Mouse (Mus musculus) G1E (cell line): Measurements from ENCODE around the gene Nit1. TPM values are rescaled to one million over a fixed set of nuclear protein-coding genes. Genes with fewer than 3 reads are reported as not detected.

Source experiments
- ATAC-seq: 2 replicates; pipeline ENCODE4 v1.8.0; 2016; ENCODE audit warnings: mild to moderate bottlenecking; ENCODE audit not compliant: insufficient number of reproducible peaks, poor library complexity, low FRiP score, severe bottlenecking; ENCODE audit errors: extremely low read depth
- DNase-seq: peaks from one replicate; pipeline ENCODE4 v3.0.0; 2012; ENCODE audit warnings: low spot score
- H3K27me3 ChIP-seq: 2 replicates; pipeline ENCODE4 v1.6.1; 2012; ENCODE audit warnings: mild to moderate bottlenecking, low read length, inconsistent platforms; ENCODE audit not compliant: insufficient read depth
- H3K36me3 ChIP-seq: replicated peaks from 2 replicates; pipeline ENCODE3; 2012; ENCODE audit warnings: mild to moderate bottlenecking, inconsistent platforms
- H3K4me1 ChIP-seq: 2 replicates; pipeline ENCODE4 v1.6.1; 2012; ENCODE audit warnings: low read depth, low read length, inconsistent platforms, mixed read lengths; ENCODE audit not compliant: insufficient read depth
- H3K4me3 ChIP-seq: 2 replicates; pipeline ENCODE4 v1.5.1; 2012; ENCODE audit warnings: low read depth, mild to moderate bottlenecking, inconsistent platforms, low read length, moderate library complexity, mixed read lengths
- H3K9me3 ChIP-seq: replicated peaks from 2 replicates; pipeline ENCODE4 v1.6.1; 2012; ENCODE audit warnings: inconsistent platforms
- CTCF ChIP-seq: IDR thresholded peaks from 2 replicates; pipeline ENCODE4 v1.5.1; 2012; ENCODE audit warnings: low read depth, low read length, inconsistent platforms, mixed read lengths
- GATA1 ChIP-seq: IDR thresholded peaks from 2 replicates; pipeline ENCODE4 v1.6.1; 2012; ENCODE audit warnings: borderline replicate concordance, low read length, inconsistent platforms, mixed read lengths
- GATA2 ChIP-seq: IDR thresholded peaks from 2 replicates; pipeline ENCODE4 v1.6.1; 2012; ENCODE audit warnings: low read depth, low read length, inconsistent platforms, borderline replicate concordance
- POLR2AphosphoS5 ChIP-seq: IDR thresholded peaks from 2 replicates; pipeline ENCODE4 v1.6.1; 2012; ENCODE audit warnings: low read depth, low read length, inconsistent platforms; ENCODE audit not compliant: insufficient replicate concordance
- TAL1 ChIP-seq: conservative IDR thresholded peaks from 2 replicates; pipeline ENCODE4 v1.6.1; 2012; ENCODE audit warnings: low read depth, low read length, inconsistent platforms, mixed read lengths
- polyA plus RNA-seq: library from polyadenylated mRNA; stranded (reverse); fragments of >175 nt; gene quantifications from 2 replicates; pipeline ENCODE4 v1.2.3, GENCODE M21; 2012
- total RNA-seq, 2 experiments: library from RNA; stranded (forward) in 1 of 2; stranded (reverse) in 1 of 2; fragments of 200-1000 nt in 1 of 2; fragments of >200 nt in 1 of 2; fragmentation: Nextera tagmentation in 1 of 2; gene quantifications; 2 replicates each; pipeline ENCODE4 v1.2.3; 2014 to 2017

The Nit1 gene
- total and polyA plus RNA-seq, 3 experiments, result 11.3 to 58.9 (median 17.9) TPM

GRCm38 (mm10) chr1:171382096-171382620, 36.7 kb upstream of the Nit1 start:
- Histone ChIP-seq H3K36me3 (no peaks in the 10 kb centered on the region), H3K4me1 (peaks cover 19% of the 10 kb centered on the region), H3K4me3 (no peak overlapping the region), H3K9me3 (no peaks in the 10 kb centered on the region), H3K27me3 (peaks cover 41% of the 10 kb centered on the region)
- ATAC-seq (no peak), DNase-seq (no peak)
- TF ChIP-seq POLR2AphosphoS5 (no peak), GATA2 (no peak), CTCF (no peak), GATA1 (no peak), TAL1 (no peak)

GRCm38 (mm10) chr1:171379935-171380599, 34.6 kb upstream of the Nit1 start:
- no peak overlapping the region; the same call in 1 of the 2 replicates for H3K4me3 ChIP-seq

GRCm38 (mm10) chr1:171378298-171378697, 32.9 kb upstream of the Nit1 start:
- H3K36me3 ChIP-seq, result no peaks in the 10 kb centered on the region
- TF ChIP-seq POLR2AphosphoS5, result no peak
- no peak for TF ChIP-seq TAL1
- no peak for TF ChIP-seq CTCF
- no peak for TF ChIP-seq GATA2
- TF ChIP-seq GATA1, result no peak
- H3K4me1 ChIP-seq, result peaks cover 17% of the 10 kb centered on the region
- no peaks in the 10 kb centered on the region for H3K9me3 ChIP-seq
- H3K27me3 ChIP-seq, result peaks cover 41% of the 10 kb centered on the region
- no peak for DNase-seq
- no peak for ATAC-seq
- no peak overlapping the region for H3K4me3 ChIP-seq

More at GRCm38 (mm10) chr1:171379935-171380599, 34.6 kb upstream of the Nit1 start:
- ATAC-seq (peak; percentile 63), DNase-seq (no peak)
- H3K36me3 ChIP-seq, result no peaks in the 10 kb centered on the region
- H3K4me1 ChIP-seq, result peaks cover 19% of the 10 kb centered on the region
- H3K9me3 ChIP-seq, result no peaks in the 10 kb centered on the region
- TF ChIP-seq GATA1, result no peak
- no peak for TF ChIP-seq CTCF
- no peak for TF ChIP-seq GATA2
- TF ChIP-seq POLR2AphosphoS5, result no peak
- TF ChIP-seq TAL1, result no peak
- peaks cover 42% of the 10 kb centered on the region for H3K27me3 ChIP-seq

- peaks cover 12% of the 10 kb centered on the region for H3K4me1 ChIP-seq
- DNase-seq (no peak), ATAC-seq (no peak)
- no peaks in the 10 kb centered on the region for H3K36me3 ChIP-seq
- H3K4me3 ChIP-seq, result no peak overlapping the region
- H3K27me3 ChIP-seq, result peaks cover 55% of the 10 kb centered on the region
- TF ChIP-seq GATA2 (no peak), CTCF (no peak), POLR2AphosphoS5 (no peak), GATA1 (no peak), TAL1 (no peak)
- H3K9me3 ChIP-seq, result no peaks in the 10 kb centered on the region
Observed at GRCm38 (mm10) chr1:171375646-171376097, 30.2 kb upstream of the Nit1 start.

- H3K4me3 ChIP-seq, result no peak overlapping the region
Observed at GRCm38 (mm10) chr1:171373946-171374345, 28.5 kb upstream of the Nit1 start.

GRCm38 (mm10) chr1:171372880-171373279, 27.4 kb upstream of the Nit1 start:
- H3K4me3 ChIP-seq, result no peak overlapping the region
- TF ChIP-seq CTCF (no peak), TAL1 (no peak), GATA1 (no peak), POLR2AphosphoS5 (no peak), GATA2 (no peak)
- H3K9me3 ChIP-seq, result no peaks in the 10 kb centered on the region
- DNase-seq (no peak), ATAC-seq (no peak)
- H3K36me3 ChIP-seq, result no peaks in the 10 kb centered on the region
- peaks cover 5% of the 10 kb centered on the region for H3K4me1 ChIP-seq
- H3K27me3 ChIP-seq, result peaks cover 56% of the 10 kb centered on the region

More at GRCm38 (mm10) chr1:171373946-171374345, 28.5 kb upstream of the Nit1 start:
- ATAC-seq, result no peak
- DNase-seq, result no peak
- Histone ChIP-seq H3K9me3 (no peaks in the 10 kb centered on the region), H3K36me3 (no peaks in the 10 kb centered on the region), H3K27me3 (peaks cover 55% of the 10 kb centered on the region), H3K4me1 (peaks cover 5% of the 10 kb centered on the region)
- TF ChIP-seq CTCF (no peak), TAL1 (no peak), GATA2 (no peak), POLR2AphosphoS5 (no peak), GATA1 (no peak)
